Mouse (Mus musculus): ENCODE data around the gene Nat8f4. TPM values are rescaled to one million over a fixed set of nuclear protein-coding genes. Genes with fewer than 3 reads are reported as not detected.

Nat8f4 gene
- 6.1 TPM for total RNA-seq (2023)

DNA sequence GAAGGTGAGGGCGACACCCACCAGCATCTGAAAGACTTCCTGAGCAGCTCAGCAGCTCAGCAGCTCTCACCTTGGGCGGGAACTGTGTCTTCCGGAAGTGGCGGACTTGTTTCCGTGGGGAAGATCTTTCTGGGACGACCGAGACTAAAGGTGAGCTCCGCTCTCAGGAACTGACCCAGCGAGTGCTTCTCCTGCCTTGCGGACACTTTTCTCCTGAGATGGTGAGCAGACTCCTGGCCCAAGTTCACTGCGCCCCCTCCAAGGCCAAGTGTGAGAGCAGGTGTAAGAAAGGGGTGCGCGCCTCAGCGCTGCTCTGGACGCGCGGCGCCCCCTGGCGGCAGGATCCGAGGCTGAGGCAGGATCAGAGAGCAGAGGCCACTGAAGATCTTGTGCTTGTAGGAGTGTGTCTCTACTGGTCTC, at the start of gene Nat8f4:
TSS of gene Nat8f4 (minus strand) at position 243 of the 420 bp plus-strand sequence.

GRCm38 (mm10) chr6:85915539-85916513, 11.1 kb upstream of the Nat8f4 start, which contains the start of gene Nat8f1:
Gene Nat8f1, minus strand, starts transcription at chr6:85915687.

DNA sequence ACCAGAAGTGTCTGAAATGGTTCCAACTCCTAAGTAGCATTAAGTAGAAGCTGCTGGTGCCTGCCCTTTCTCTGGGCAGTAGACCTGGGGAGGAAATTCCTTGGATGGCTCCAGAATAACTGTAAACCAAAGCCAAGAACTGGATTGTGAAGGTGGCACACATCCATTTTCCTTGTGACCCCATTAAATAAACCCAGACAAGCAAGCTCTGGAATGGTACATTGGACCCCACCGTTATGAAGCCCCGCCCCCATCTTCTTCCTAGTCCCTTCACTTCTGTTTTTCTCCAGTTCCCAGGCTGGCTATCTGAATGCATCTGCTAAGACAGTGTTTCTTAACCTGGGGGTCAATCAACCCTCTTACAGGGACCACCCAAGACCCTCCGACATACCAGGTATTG, 6.9 kb upstream of the Nat8f4 start, which contains the start of gene Tprkb:
TSS of gene Tprkb (plus strand) at position 279 of the 400 bp plus-strand sequence.

GRCm38 (mm10) chr6:85869006-85869405, 35.7 kb downstream of the Nat8f4 start, which contains the start of gene Nat8f2:
Gene Nat8f2, minus strand, starts transcription at chr6:85869158.

Other genes with a start within 250 kb of the Nat8f4 start
- gene Nat8f7, start 191.7 kb downstream of the Nat8f4 start, total RNA-seq (2023), result not detected
- gene Nat8f3, start 139.1 kb downstream of the Nat8f4 start, total RNA-seq (2023), result not detected
- not detected for gene Nat8f6, start 83.9 kb downstream of the Nat8f4 start, total RNA-seq (2023)
- gene Nat8f5, start 83.9 kb downstream of the Nat8f4 start, total RNA-seq (2023), result not detected
- gene Nat8, start 72.8 kb downstream of the Nat8f4 start, total RNA-seq (2023), result not detected
- 0.71 TPM for gene Nat8f2, start 35.7 kb downstream of the Nat8f4 start, total RNA-seq (2023)
- gene Tprkb, start 7.0 kb upstream of the Nat8f4 start, total RNA-seq (2023), result 24.2 TPM
- 1.2 TPM for gene Nat8f1, start 10.8 kb upstream of the Nat8f4 start, total RNA-seq (2023)
- 291 TPM for gene Dusp11, start 56.8 kb upstream of the Nat8f4 start, total RNA-seq (2023)
- gene Figla, start 111.3 kb upstream of the Nat8f4 start, total RNA-seq (2023), result not detected
- 0.74 TPM for gene Add2, start 123.8 kb upstream of the Nat8f4 start, total RNA-seq (2023)